Mouse (Mus musculus) erythroblast, embryonic 14.5 days (primary cell): ENCODE data around the gene Vmn2r19. TPM values are rescaled to one million over a fixed set of nuclear protein-coding genes. Genes with fewer than 3 reads are reported as not detected.

Experiments used
- H3K27me3 ChIP-seq: 2 replicates; pipeline ENCODE4 v1.6.1; 2012; ENCODE audit warnings: inconsistent platforms; ENCODE audit not compliant: control insufficient read depth
- H3K36me3 ChIP-seq: 2 replicates; pipeline ENCODE4 v1.6.1; 2012; ENCODE audit warnings: mild to moderate bottlenecking, inconsistent platforms; ENCODE audit not compliant: control insufficient read depth
- H3K4me1 ChIP-seq: 2 replicates; pipeline ENCODE4 v1.6.1; 2012; ENCODE audit warnings: inconsistent platforms; ENCODE audit not compliant: control insufficient read depth
- H3K4me3 ChIP-seq: replicated peaks from 2 replicates; pipeline ENCODE3; 2012; ENCODE audit warnings: moderate library complexity, mild to moderate bottlenecking, inconsistent platforms
- H3K9me3 ChIP-seq: 2 replicates; pipeline ENCODE4 v1.6.1; 2012; ENCODE audit warnings: low read length, inconsistent platforms, mixed read lengths; ENCODE audit not compliant: control insufficient read depth
- GATA1 ChIP-seq: IDR thresholded peaks from 2 replicates; pipeline ENCODE4 v1.6.1; 2012; ENCODE audit warnings: low read length, inconsistent platforms, mixed read lengths
- TAL1 ChIP-seq: IDR thresholded peaks from 3 replicates; pipeline ENCODE4 v1.6.1; 2012; ENCODE audit warnings: low read length, inconsistent platforms, mixed read lengths
- polyA plus RNA-seq: library from polyadenylated mRNA; stranded (reverse); fragments of >175 nt; gene quantifications from 2 replicates; pipeline ENCODE4 v1.2.3, GENCODE M21; 2012

The Vmn2r19 gene
- not detected in 2 replicates for polyA plus RNA-seq

- Histone ChIP-seq H3K9me3 (no peaks in the 10 kb centered on the region), H3K4me1 (peaks cover 22% of the 10 kb centered on the region), H3K27me3 (no peaks in the 10 kb centered on the region), H3K36me3 (no peaks in the 10 kb centered on the region), H3K4me3 (no peak within 1 kb of the TSS)
- TF ChIP-seq GATA1 = no peak
- TF ChIP-seq TAL1 = no peak
Measured at GRCm38 (mm10) chr6:123308033-123308432, at the start of gene Vmn2r19. Gene Vmn2r19 (plus strand): TSS chr6:123308333.

- Histone ChIP-seq H3K4me3 (no peak overlapping the region), H3K9me3 (no peaks in the 10 kb centered on the region), H3K4me1 (peaks cover 7% of the 10 kb centered on the region), H3K27me3 (no peaks in the 10 kb centered on the region), H3K36me3 (no peaks in the 10 kb centered on the region)
- TF ChIP-seq TAL1 (no peak), GATA1 (no peak)
Measured at GRCm38 (mm10) chr6:123258946-123259345, 49.2 kb upstream of the Vmn2r19 start.

- peaks cover 12% of the 10 kb centered on the region for H3K4me1 ChIP-seq
- TF ChIP-seq GATA1 = no peak
- no peak for TF ChIP-seq TAL1
Measured at GRCm38 (mm10) chr6:123259889-123260603, 48.1 kb upstream of the Vmn2r19 start.

GRCm38 (mm10) chr6:123260868-123261267, 47.3 kb upstream of the Vmn2r19 start:
- H3K4me1 ChIP-seq = peaks cover 20% of the 10 kb centered on the region
- H3K9me3 ChIP-seq = no peaks in the 10 kb centered on the region
- no peaks in the 10 kb centered on the region for H3K27me3 ChIP-seq
- no peaks in the 10 kb centered on the region for H3K36me3 ChIP-seq
- TF ChIP-seq TAL1 = no peak
- no peak for TF ChIP-seq GATA1
- H3K4me3 ChIP-seq = no peak overlapping the region

More at GRCm38 (mm10) chr6:123259889-123260603, 48.1 kb upstream of the Vmn2r19 start:
- no peak overlapping the region for H3K4me3 ChIP-seq
- no peaks in the 10 kb centered on the region for H3K9me3 ChIP-seq
- no peaks in the 10 kb centered on the region for H3K27me3 ChIP-seq
- no peaks in the 10 kb centered on the region for H3K36me3 ChIP-seq

GRCm38 (mm10) chr6:123261555-123262161, 46.5 kb upstream of the Vmn2r19 start, which contains the start of gene Clec4d:
Gene Clec4d (plus strand): TSS chr6:123262111.
- H3K9me3 ChIP-seq = no peaks in the 10 kb centered on the region
- H3K4me3 ChIP-seq = no peak within 1 kb of the TSS
- TF ChIP-seq GATA1 (no peak), TAL1 (no peak)
- H3K4me1 ChIP-seq = peaks cover 26% of the 10 kb centered on the region
- no peaks in the 10 kb centered on the region for H3K36me3 ChIP-seq
- H3K27me3 ChIP-seq = no peaks in the 10 kb centered on the region

- peaks cover 33% of the 10 kb centered on the region for H3K4me1 ChIP-seq
- no peak overlapping the region for H3K4me3 ChIP-seq
Measured at GRCm38 (mm10) chr6:123264194-123264593, 43.9 kb upstream of the Vmn2r19 start.

GRCm38 (mm10) chr6:123265809-123266208, 42.3 kb upstream of the Vmn2r19 start:
- no peak overlapping the region for H3K4me3 ChIP-seq
- H3K36me3 ChIP-seq = no peaks in the 10 kb centered on the region
- H3K27me3 ChIP-seq = no peaks in the 10 kb centered on the region
- peaks cover 28% of the 10 kb centered on the region for H3K4me1 ChIP-seq
- H3K9me3 ChIP-seq = no peaks in the 10 kb centered on the region
- TF ChIP-seq GATA1 = no peak
- TF ChIP-seq TAL1 = no peak

More at GRCm38 (mm10) chr6:123264194-123264593, 43.9 kb upstream of the Vmn2r19 start:
- H3K27me3 ChIP-seq = no peaks in the 10 kb centered on the region
- no peaks in the 10 kb centered on the region for H3K9me3 ChIP-seq
- no peak for TF ChIP-seq TAL1
- TF ChIP-seq GATA1 = no peak
- H3K36me3 ChIP-seq = no peaks in the 10 kb centered on the region

- peaks cover 28% of the 10 kb centered on the region for H3K4me1 ChIP-seq
Measured at GRCm38 (mm10) chr6:123266945-123267344, 41.2 kb upstream of the Vmn2r19 start.

GRCm38 (mm10) chr6:123279443-123279842, 28.7 kb upstream of the Vmn2r19 start:
- Histone ChIP-seq H3K4me3 (no peak overlapping the region), H3K27me3 (no peaks in the 10 kb centered on the region), H3K9me3 (no peaks in the 10 kb centered on the region), H3K4me1 (no peaks in the 10 kb centered on the region), H3K36me3 (no peaks in the 10 kb centered on the region)
- TF ChIP-seq TAL1 (no peak), GATA1 (no peak)

More at GRCm38 (mm10) chr6:123266945-123267344, 41.2 kb upstream of the Vmn2r19 start:
- Histone ChIP-seq H3K9me3 (no peaks in the 10 kb centered on the region), H3K4me3 (no peak overlapping the region), H3K36me3 (no peaks in the 10 kb centered on the region), H3K27me3 (no peaks in the 10 kb centered on the region)
- TF ChIP-seq GATA1 (no peak), TAL1 (no peak)
